Comparison of ENCODE assay signal across 20 mouse cellular contexts in genomic region chr16:52439600-52439999, GRCm38 (mm10). TPM values are rescaled to one million over a fixed set of nuclear protein-coding genes. Genes with fewer than 3 reads are reported as not detected.
DNase-seq lines count a peak whose midpoint lies in the region; ATAC-seq and TF ChIP-seq lines count a peak whose summit lies in the region.
"Had no signal": no experiment of that assay in that cellular context is flagged by ENCODE, and none has a peak within 500 bp of the region (broad histone marks: within the 10 kb centered on the region; RNA-seq: fewer than 3 reads in every experiment).

No protein-coding gene starts in this region.

- no peaks in the 10 kb centered on the region for H3K27me3 ChIP-seq in liver, adult 2 months (ENCODE audit: control insufficient read depth, insufficient read depth, low read length)
- H3K27me3 ChIP-seq in liver, embryonic 13.5 days: no peaks in the 10 kb centered on the region
- H3K27me3 ChIP-seq in stomach, embryonic 16.5 days (ENCODE audit: control insufficient read depth, insufficient read depth, low read length): no peaks in the 10 kb centered on the region
- no peaks in the 10 kb centered on the region for H3K27me3 ChIP-seq in midbrain, embryonic 13.5 days
- H3K27me3 ChIP-seq: embryonic facial prominence, embryonic 13.5 days; forebrain, embryonic 12.5 days; heart, embryonic 15.5 days; hindbrain, embryonic 13.5 days had no signal

- no peak for ATAC-seq in liver, embryonic 13.5 days (ENCODE audit: low read depth)
- no peak for ATAC-seq in stomach, embryonic 16.5 days (ENCODE audit: insufficient read depth, low FRiP score)
- ATAC-seq in midbrain, embryonic 13.5 days: no peak
- ATAC-seq: forebrain, embryonic 16.5 days had no signal

- H3K36me3 ChIP-seq in liver, adult 2 months (ENCODE audit: control insufficient read depth, insufficient read depth, low read length): no peaks in the 10 kb centered on the region
- H3K36me3 ChIP-seq in liver, embryonic 13.5 days: no peaks in the 10 kb centered on the region
- H3K36me3 ChIP-seq in stomach, embryonic 16.5 days (ENCODE audit: control insufficient read depth, insufficient read depth, low read length): no peaks in the 10 kb centered on the region
- no peaks in the 10 kb centered on the region for H3K36me3 ChIP-seq in midbrain, embryonic 13.5 days
- H3K36me3 ChIP-seq: embryonic facial prominence, embryonic 13.5 days; forebrain, embryonic 12.5 days; heart, embryonic 15.5 days; hindbrain, embryonic 13.5 days had no signal

- TF ChIP-seq CTCF in liver, adult 2 months (IDR thresholded peaks at IDR 0.05; ENCODE audit: low read depth, low read length): no peak

- H3K9ac ChIP-seq in liver, adult 2 months (ENCODE audit: low read depth, low read length): no peak overlapping the region
- no peak overlapping the region for H3K9ac ChIP-seq in liver, embryonic 13.5 days
- H3K9ac ChIP-seq in stomach, embryonic 16.5 days (ENCODE audit: low read length): no peak overlapping the region
- H3K9ac ChIP-seq in midbrain, embryonic 13.5 days (replicated peaks): no peak overlapping the region
- H3K9ac ChIP-seq: embryonic facial prominence, embryonic 13.5 days; forebrain, embryonic 12.5 days; heart, embryonic 15.5 days; hindbrain, embryonic 13.5 days had no signal

- no peak for DNase-seq in liver, adult 2 months (ENCODE audit: extremely low read depth, low read depth, low spot score)
- DNase-seq in liver (no peak), 416B (ENCODE audit: low read depth) (peak; percentile 5)
- no peak for DNase-seq in liver, embryonic 13.5 days
- no peak for DNase-seq in adrenal gland, postnatal 36 days
- DNase-seq: adrenal gland, adult 2 months; adrenal gland, postnatal 25 days; cerebellum, adult 2 months; cerebellum, postnatal 14 days; gastrocnemius, postnatal 10 days; heart, adult 2 months; heart, postnatal 14 days had no signal

- peaks cover 6% of the 10 kb centered on the region for H3K4me1 ChIP-seq in liver, adult 2 months (ENCODE audit: control insufficient read depth, insufficient read depth, low read length)
- H3K4me1 ChIP-seq in liver, embryonic 13.5 days (replicated peaks): peaks cover 3% of the 10 kb centered on the region; the same call in 1 of the 2 replicates
- H3K4me1 ChIP-seq in stomach, embryonic 16.5 days (ENCODE audit: control insufficient read depth, insufficient read depth, low read length): no peaks in the 10 kb centered on the region
- no peaks in the 10 kb centered on the region for H3K4me1 ChIP-seq in midbrain, embryonic 13.5 days (replicated peaks)
- H3K4me1 ChIP-seq: embryonic facial prominence, embryonic 13.5 days; forebrain, embryonic 12.5 days; hindbrain, embryonic 13.5 days had no signal

- no peak overlapping the region for H3K4me3 ChIP-seq in liver, adult 2 months (ENCODE audit: insufficient read depth, low read depth, low read length)
- no peak overlapping the region for H3K4me3 ChIP-seq in liver, embryonic 13.5 days (replicated peaks)
- H3K4me3 ChIP-seq in stomach, embryonic 16.5 days (replicated peaks; ENCODE audit: low read length): no peak overlapping the region
- no peak overlapping the region for H3K4me3 ChIP-seq in midbrain, embryonic 13.5 days (replicated peaks)
- H3K4me3 ChIP-seq: embryonic facial prominence, embryonic 13.5 days; forebrain, embryonic 12.5 days; heart, adult 2 months; heart, embryonic 15.5 days; hindbrain, embryonic 13.5 days had no signal

- no peaks in the 10 kb centered on the region for H3K9me3 ChIP-seq in liver, embryonic 13.5 days (replicated peaks)
- H3K9me3 ChIP-seq in stomach, embryonic 16.5 days (replicated peaks; ENCODE audit: control insufficient read depth, low read length): no peaks in the 10 kb centered on the region
- H3K9me3 ChIP-seq in midbrain, embryonic 13.5 days: no peaks in the 10 kb centered on the region
- H3K9me3 ChIP-seq: embryonic facial prominence, embryonic 13.5 days; forebrain, embryonic 12.5 days; heart, embryonic 15.5 days; hindbrain, embryonic 13.5 days had no signal

- H3K27ac ChIP-seq in liver, adult 2 months (replicated peaks; ENCODE audit: insufficient read depth, low read depth, low read length): peak overlapping the region; percentile 69
- peak overlapping the region; percentile 6; the same call in 1 of the 2 replicates for H3K27ac ChIP-seq in liver, embryonic 13.5 days
- peak overlapping the region; percentile 48; the same call in 1 of the 2 replicates for H3K27ac ChIP-seq in stomach, embryonic 16.5 days (ENCODE audit: low read length)
- H3K27ac ChIP-seq in midbrain, embryonic 13.5 days: no peak overlapping the region
- H3K27ac ChIP-seq: embryonic facial prominence, embryonic 13.5 days; forebrain, embryonic 12.5 days; heart, adult 2 months; heart, embryonic 15.5 days; hindbrain, embryonic 13.5 days had no signal

- peaks cover 10% of the 10 kb centered on the region; the same call in 1 of the 2 replicates for H3K79me2 ChIP-seq in liver, adult 2 months (ENCODE audit: control insufficient read depth, insufficient read depth, low read length)

- no peak overlapping the region for H3K4me2 ChIP-seq in liver, embryonic 13.5 days
- no peak overlapping the region for H3K4me2 ChIP-seq in stomach, embryonic 16.5 days (ENCODE audit: low read depth, low read length)
- H3K4me2 ChIP-seq in midbrain, embryonic 13.5 days (replicated peaks): no peak overlapping the region
- H3K4me2 ChIP-seq: embryonic facial prominence, embryonic 13.5 days; forebrain, embryonic 12.5 days; heart, embryonic 11.5 days; heart, embryonic 15.5 days; hindbrain, embryonic 13.5 days had no signal

- TF ChIP-seq POLR2A in liver, adult 2 months (IDR thresholded peaks at IDR 0.05; ENCODE audit: extremely low read depth, insufficient read depth, low read length): no peak

RNA-seq across cellular contexts. Expression of gene Alcam, which starts 14.3 kb away (rescaled TPM):
- 52.0 and 65.6 TPM in 2 replicates for total RNA-seq in liver, adult 2 months (2014; rRNA removed)
- polyA plus RNA-seq in liver, adult 2 months (2012; rRNA removed): 7.4 and 8.7 TPM in 2 replicates
- 6.6 and 7.3 TPM in 2 replicates for polyA plus RNA-seq in liver, embryonic 13.5 days (2015; fragmentation: Nextera tagmentation; extraction: Ambion mirVana)
- 61.2 and 62.5 TPM in 2 replicates for polyA plus RNA-seq in stomach, embryonic 16.5 days (2015; fragmentation: Nextera tagmentation; extraction: Ambion mirVana)
- 9.8 and 13.7 TPM in 2 replicates for polyA plus RNA-seq in midbrain, embryonic 13.5 days (2015; fragmentation: Nextera tagmentation; extraction: Ambion mirVana)
- 10 to 100 TPM; 35.5 to 45.3 TPM for total RNA-seq in adrenal gland, postnatal 36 days (2021)
